Comparison of ENCODE assay signal across 8 mouse cellular contexts in genomic region chr16:94303203-94303535, GRCm38 (mm10). TPM values are rescaled to one million over a fixed set of nuclear protein-coding genes. Genes with fewer than 3 reads are reported as not detected.
DNase-seq lines count a peak whose midpoint lies in the region; ATAC-seq and TF ChIP-seq lines count a peak whose summit lies in the region.

No protein-coding gene starts in this region.

- no peak for ATAC-seq in embryonic facial prominence, embryonic 15.5 days (ENCODE audit: insufficient number of reproducible peaks, low FRiP score, low TSS enrichment, low read depth)
- ATAC-seq in intestine, embryonic 15.5 days = 0 out of 2 replicates have a peak, but pooled peaks have one; percentile 11
- ATAC-seq in neural tube, embryonic 12.5 days (ENCODE audit: low FRiP score, low read depth) = peak; percentile 39; the same call in 1 of the 2 replicates

- peak overlapping the region; percentile 47 for H3K4me2 ChIP-seq in embryonic facial prominence, embryonic 15.5 days (replicated peaks)
- peak overlapping the region; percentile 63 for H3K4me2 ChIP-seq in intestine, embryonic 15.5 days (replicated peaks)
- H3K4me2 ChIP-seq in neural tube, embryonic 12.5 days (replicated peaks) = peak overlapping the region; percentile 56

- H3K9ac ChIP-seq in embryonic facial prominence, embryonic 15.5 days = no peak overlapping the region; the same call in 1 of the 2 replicates
- H3K9ac ChIP-seq in intestine, embryonic 15.5 days = peak overlapping the region; percentile 20; the same call in 1 of the 2 replicates
- no peak overlapping the region for H3K9ac ChIP-seq in neural tube, embryonic 12.5 days

- no peaks in the 10 kb centered on the region for H3K36me3 ChIP-seq in embryonic facial prominence, embryonic 15.5 days
- no peaks in the 10 kb centered on the region for H3K36me3 ChIP-seq in intestine, embryonic 15.5 days
- H3K36me3 ChIP-seq in neural tube, embryonic 12.5 days = no peaks in the 10 kb centered on the region

- H3K27ac ChIP-seq in left cerebral cortex, adult 2 months = peak overlapping the region; percentile 85
- H3K27ac ChIP-seq in embryonic facial prominence, embryonic 15.5 days (replicated peaks) = no peak overlapping the region
- H3K27ac ChIP-seq in intestine, embryonic 15.5 days = no peak overlapping the region
- H3K27ac ChIP-seq in neural tube, embryonic 12.5 days = no peak overlapping the region

- H3K4me1 ChIP-seq in embryonic facial prominence, embryonic 15.5 days = peaks cover 28% of the 10 kb centered on the region
- peaks cover 15% of the 10 kb centered on the region for H3K4me1 ChIP-seq in intestine, embryonic 15.5 days (replicated peaks)
- peaks cover 23% of the 10 kb centered on the region for H3K4me1 ChIP-seq in neural tube, embryonic 12.5 days

- H3K9me3 ChIP-seq in embryonic facial prominence, embryonic 15.5 days (replicated peaks) = no peaks in the 10 kb centered on the region
- H3K9me3 ChIP-seq in intestine, embryonic 15.5 days = no peaks in the 10 kb centered on the region
- H3K9me3 ChIP-seq in neural tube, embryonic 12.5 days = 0 out of 2 replicates have a peak, but pooled peaks cover 4% of the 10 kb centered on the region

- peak overlapping the region; percentile 54 for H3K4me3 ChIP-seq in left cerebral cortex, adult 2 months
- H3K4me3 ChIP-seq in embryonic facial prominence, embryonic 15.5 days (replicated peaks) = peak overlapping the region; percentile 25; the same call in 1 of the 2 replicates
- H3K4me3 ChIP-seq in intestine, embryonic 15.5 days (replicated peaks) = peak overlapping the region; percentile 20; the same call in 1 of the 2 replicates
- peak overlapping the region; percentile 18; the same call in 1 of the 2 replicates for H3K4me3 ChIP-seq in neural tube, embryonic 12.5 days

- intact Hi-C loops in left cerebral cortex, adult 2 months (cut with DNase I) = no loop called here

- TF ChIP-seq CTCF in left cerebral cortex, adult 2 months (IDR thresholded peaks at IDR 0.05) = no peak

- no peaks in the 10 kb centered on the region for H3K27me3 ChIP-seq in embryonic facial prominence, embryonic 15.5 days
- H3K27me3 ChIP-seq in intestine, embryonic 15.5 days (replicated peaks) = no peaks in the 10 kb centered on the region
- H3K27me3 ChIP-seq in neural tube, embryonic 12.5 days (replicated peaks) = no peaks in the 10 kb centered on the region

- DNase-seq in left cerebral cortex, adult 2 months (ENCODE audit: extremely low spot score in 1 of 2, low spot score in 2 of 2) = no peak
- no peak for DNase-seq in left cerebral cortex, adult 8-10 months (ENCODE audit: low spot score in 2 of 2)
- no peak for DNase-seq in kidney, postnatal 25 days
- DNase-seq in B cell, adult 2 months = no peak
- no peak for DNase-seq in right cerebral cortex, postnatal 25 days

- WGBS in embryonic facial prominence, embryonic 15.5 days = 30% methylated on average over 6 of the region's 6 CpGs
- WGBS in intestine, embryonic 15.5 days = 35% methylated on average over 6 of the region's 6 CpGs
- 30% methylated on average over 6 of the region's 6 CpGs for WGBS in neural tube, embryonic 12.5 days

RNA-seq across cellular contexts. Expression of gene Hlcs, which starts 10.2 kb away (rescaled TPM):
- total RNA-seq in left cerebral cortex, adult 2 months (2021) = 10 to 100 TPM; 16.6 to 17.4 TPM
- 10 to 100 TPM; 18.8 to 22.9 (median 21.6) TPM for total RNA-seq in left cerebral cortex, adult 8-10 months (2022)
- polyA plus RNA-seq in embryonic facial prominence, embryonic 15.5 days (2015; fragmentation: Nextera tagmentation; extraction: Ambion mirVana) = 9.2 and 11.1 TPM in 2 replicates
- 7.7 and 8.3 TPM in 2 replicates for polyA plus RNA-seq in intestine, embryonic 15.5 days (2015; fragmentation: Nextera tagmentation; extraction: Ambion mirVana)
- 10.3 TPM in 2 replicates for polyA plus RNA-seq in neural tube, embryonic 12.5 days (2016; fragmentation: Nextera tagmentation; extraction: Ambion mirVana)

RNA-seq across cellular contexts. Expression of gene Ripply3, which starts 25.1 kb away (rescaled TPM):
- under 1 TPM; 0.29 to 0.51 TPM for total RNA-seq in left cerebral cortex, adult 2 months (2021)
- total RNA-seq in left cerebral cortex, adult 8-10 months (2022) = under 1 TPM in 2 of 4 experiments, not detected in 2; 0.21 to 0.23 TPM
- 4.6 and 6.0 TPM in 2 replicates for polyA plus RNA-seq in embryonic facial prominence, embryonic 15.5 days (2015; fragmentation: Nextera tagmentation; extraction: Ambion mirVana)
- 4.4 and 4.7 TPM in 2 replicates for polyA plus RNA-seq in intestine, embryonic 15.5 days (2015; fragmentation: Nextera tagmentation; extraction: Ambion mirVana)
- 3.5 and 4.1 TPM in 2 replicates for polyA plus RNA-seq in neural tube, embryonic 12.5 days (2016; fragmentation: Nextera tagmentation; extraction: Ambion mirVana)
